Mouse (Mus musculus): ENCODE data around the gene Tsnax. TPM values are rescaled to one million over a fixed set of nuclear protein-coding genes. Genes with fewer than 3 reads are reported as not detected.

The Tsnax gene
- polyA plus RNA-seq, 1 experiment = 40.2 TPM

DNA sequence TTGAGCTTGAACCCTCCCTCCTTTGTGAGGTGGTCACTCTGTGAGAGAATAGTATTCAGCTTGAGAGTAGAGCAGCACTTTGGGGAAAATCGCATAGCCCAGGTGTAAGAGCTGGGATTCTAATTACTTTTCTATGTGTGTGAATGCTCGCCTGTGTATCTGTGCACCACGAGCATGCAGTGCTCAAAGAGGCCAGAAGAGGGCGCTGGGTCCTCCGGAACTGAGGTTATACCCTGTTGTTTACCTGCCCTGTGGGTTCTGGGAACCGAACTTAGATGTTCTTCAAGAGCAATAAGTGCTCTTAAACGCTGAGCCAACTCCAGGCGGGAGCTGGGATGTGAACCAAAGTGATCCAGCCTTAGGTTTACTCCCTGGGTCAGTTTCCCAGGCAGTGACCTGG, 32.0 kb upstream of the Tsnax start:
- no peak for TF ChIP-seq CTCF (IDR thresholded peaks at IDR 0.05; ENCODE audit: insufficient read depth, low read length)
- TF ChIP-seq POLR2A (IDR thresholded peaks at IDR 0.05; ENCODE audit: borderline replicate concordance, extremely low read depth, low read depth, low read length) = no peak
- Histone ChIP-seq H3K4me3 (replicated peaks; ENCODE audit: extremely low read depth, low read depth, low read length) (no peak overlapping the region), H3K4me1 (ENCODE audit: control insufficient read depth, insufficient read depth, low read length) (no peaks in the 10 kb centered on the region)
- no peak for DNase-seq
- 78% methylated on average over 8 of the region's 8 CpGs for WGBS

DNA sequence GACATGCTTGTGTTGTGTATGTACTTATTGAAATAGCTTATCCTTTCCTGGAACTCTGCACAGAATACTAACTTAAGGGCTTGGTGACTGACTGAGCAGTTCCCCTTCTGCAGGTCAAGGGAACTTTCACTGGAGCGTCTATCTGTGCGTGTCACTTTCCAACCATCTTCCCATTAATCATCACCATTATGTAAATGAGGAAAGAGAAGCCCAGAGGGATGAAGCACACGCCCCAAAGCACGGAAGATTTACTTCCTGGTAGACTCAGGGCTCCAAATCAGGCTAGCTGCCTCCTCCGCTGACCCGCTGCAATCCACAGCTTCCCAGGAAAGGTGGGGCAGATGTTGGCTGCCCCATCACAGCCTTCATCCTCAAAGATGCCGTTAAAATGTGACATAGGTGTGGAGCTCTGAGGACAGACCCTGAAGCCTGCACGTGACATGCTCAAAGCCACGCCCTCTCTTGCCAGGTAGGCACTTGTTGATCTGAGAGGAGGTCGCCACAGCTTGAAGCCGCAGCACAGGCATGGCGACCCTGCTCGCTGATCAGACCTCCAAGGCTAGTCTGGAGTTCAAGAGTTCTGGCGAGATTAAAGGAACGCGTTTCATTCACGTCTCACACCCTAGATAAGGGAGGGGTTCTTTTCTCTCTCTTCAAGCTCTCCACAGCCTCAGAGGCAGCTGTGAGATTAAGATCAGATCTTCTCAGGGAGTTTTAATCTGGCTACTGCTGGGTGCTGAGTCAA, 21.7 kb upstream of the Tsnax start:
- H3K4me1 ChIP-seq (ENCODE audit: control insufficient read depth, insufficient read depth, low read length) = no peaks in the 10 kb centered on the region
- no peak overlapping the region for H3K4me3 ChIP-seq (replicated peaks; ENCODE audit: extremely low read depth, low read depth, low read length)
- TF ChIP-seq CTCF (IDR thresholded peaks at IDR 0.05; ENCODE audit: insufficient read depth, low read length) (no peak), POLR2A (IDR thresholded peaks at IDR 0.05; ENCODE audit: borderline replicate concordance, extremely low read depth, low read depth, low read length) (no peak)
- DNase-seq = no peak
- WGBS = 11% methylated on average over 17 of the region's 17 CpGs

DNA sequence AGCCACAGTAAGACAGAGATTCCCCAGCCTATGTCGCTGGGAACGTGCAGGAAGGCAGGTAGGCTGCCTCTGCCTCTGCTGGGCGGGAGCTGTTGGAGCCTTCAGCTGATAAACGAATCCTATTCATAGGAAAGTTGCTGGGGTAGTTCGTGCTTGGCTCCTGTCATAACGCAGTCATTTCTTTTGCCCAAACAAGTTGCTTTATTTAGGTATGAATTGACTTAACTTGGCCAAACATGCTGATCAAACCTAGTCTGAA, 21.2 kb upstream of the Tsnax start:
- DNase-seq = no peak
- Histone ChIP-seq H3K4me3 (replicated peaks; ENCODE audit: extremely low read depth, low read depth, low read length) (no peak overlapping the region), H3K4me1 (ENCODE audit: control insufficient read depth, insufficient read depth, low read length) (no peaks in the 10 kb centered on the region)
- TF ChIP-seq POLR2A (IDR thresholded peaks at IDR 0.05; ENCODE audit: borderline replicate concordance, extremely low read depth, low read depth, low read length) = no peak
- TF ChIP-seq CTCF (IDR thresholded peaks at IDR 0.05; ENCODE audit: insufficient read depth, low read length) = no peak
- WGBS = 24% methylated on average over 6 of the region's 6 CpGs

DNA sequence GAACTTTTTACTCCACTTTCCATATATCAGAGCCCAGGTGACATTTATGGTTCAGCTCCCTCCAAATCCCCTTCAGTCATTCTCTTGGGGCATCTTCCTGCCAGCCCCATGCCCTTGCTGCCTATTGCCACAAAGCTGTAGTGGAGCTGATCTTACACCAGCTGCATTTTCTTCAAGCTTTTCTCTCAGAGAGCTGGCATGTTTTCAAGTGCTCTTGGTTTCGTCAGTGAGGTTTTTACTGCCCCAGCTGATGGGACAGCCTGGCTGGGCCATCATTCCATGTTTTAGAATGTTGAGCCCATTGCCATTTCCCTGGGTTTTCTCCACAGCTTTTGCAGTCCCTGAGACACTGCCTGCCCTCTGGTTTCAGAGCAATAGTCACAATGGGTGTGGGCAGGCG, 17.0 kb upstream of the Tsnax start:
- no peaks in the 10 kb centered on the region for H3K4me1 ChIP-seq (ENCODE audit: control insufficient read depth, insufficient read depth, low read length)
- no peak overlapping the region for H3K4me3 ChIP-seq (replicated peaks; ENCODE audit: extremely low read depth, low read depth, low read length)
- no peak for DNase-seq
- no peak for TF ChIP-seq POLR2A (IDR thresholded peaks at IDR 0.05; ENCODE audit: borderline replicate concordance, extremely low read depth, low read depth, low read length)
- no peak for TF ChIP-seq CTCF (IDR thresholded peaks at IDR 0.05; ENCODE audit: insufficient read depth, low read length)
- WGBS = 55% methylated on average over 2 of the region's 2 CpGs

DNA sequence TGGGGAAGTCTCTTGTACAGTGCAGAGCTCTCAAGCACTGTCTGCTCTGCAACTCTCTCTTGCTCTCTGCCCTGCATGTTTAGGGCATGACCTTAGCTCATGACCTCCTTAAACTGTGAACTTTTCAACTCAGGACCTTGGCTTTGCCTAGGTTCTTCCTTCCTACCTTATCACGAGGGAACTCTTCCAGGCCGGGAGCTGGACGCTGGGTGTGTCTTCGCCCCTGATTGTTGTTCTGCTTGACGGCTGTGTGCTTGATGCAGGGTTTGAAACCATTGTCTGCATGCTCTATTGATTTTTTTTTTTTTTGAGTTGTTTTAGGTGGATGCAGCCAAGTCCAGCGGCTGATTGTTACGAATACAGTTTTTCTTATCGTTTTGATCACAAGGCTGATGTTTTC, 11.3 kb downstream of the Tsnax start:
- no peaks in the 10 kb centered on the region for H3K4me1 ChIP-seq (ENCODE audit: control insufficient read depth, insufficient read depth, low read length)
- 60% methylated on average over 8 of the region's 8 CpGs for WGBS
- TF ChIP-seq POLR2A (IDR thresholded peaks at IDR 0.05; ENCODE audit: borderline replicate concordance, extremely low read depth, low read depth, low read length) = no peak
- no peak for TF ChIP-seq CTCF (IDR thresholded peaks at IDR 0.05; ENCODE audit: insufficient read depth, low read length)
- no peak overlapping the region for H3K4me3 ChIP-seq (replicated peaks; ENCODE audit: extremely low read depth, low read depth, low read length)
- no peak for DNase-seq

DNA sequence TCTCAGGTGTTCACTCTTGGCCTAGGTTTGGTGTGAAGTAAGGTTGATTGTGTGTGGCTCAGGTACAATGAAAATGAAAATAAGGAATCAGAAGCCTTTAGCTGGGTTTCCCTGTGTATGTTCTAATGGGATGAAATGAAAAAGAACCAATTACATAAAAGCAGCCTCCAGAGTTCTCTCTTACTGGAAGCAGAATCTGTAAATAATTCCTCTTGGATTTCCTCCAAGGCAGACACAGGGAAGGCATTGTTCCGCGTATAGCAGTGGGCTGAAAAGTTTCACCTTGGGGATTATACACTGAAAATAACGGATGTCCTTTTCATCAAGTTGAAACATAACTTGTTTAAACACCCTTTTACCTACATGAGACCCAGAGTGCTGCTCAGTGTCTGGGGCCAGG, 14.4 kb downstream of the Tsnax start:
- 43% methylated on average over 3 of the region's 3 CpGs for WGBS
- DNase-seq = no peak
- no peak overlapping the region for H3K4me3 ChIP-seq (replicated peaks; ENCODE audit: extremely low read depth, low read depth, low read length)
- no peaks in the 10 kb centered on the region for H3K4me1 ChIP-seq (ENCODE audit: control insufficient read depth, insufficient read depth, low read length)
- no peak for TF ChIP-seq POLR2A (IDR thresholded peaks at IDR 0.05; ENCODE audit: borderline replicate concordance, extremely low read depth, low read depth, low read length)
- no peak for TF ChIP-seq CTCF (IDR thresholded peaks at IDR 0.05; ENCODE audit: insufficient read depth, low read length)

DNA sequence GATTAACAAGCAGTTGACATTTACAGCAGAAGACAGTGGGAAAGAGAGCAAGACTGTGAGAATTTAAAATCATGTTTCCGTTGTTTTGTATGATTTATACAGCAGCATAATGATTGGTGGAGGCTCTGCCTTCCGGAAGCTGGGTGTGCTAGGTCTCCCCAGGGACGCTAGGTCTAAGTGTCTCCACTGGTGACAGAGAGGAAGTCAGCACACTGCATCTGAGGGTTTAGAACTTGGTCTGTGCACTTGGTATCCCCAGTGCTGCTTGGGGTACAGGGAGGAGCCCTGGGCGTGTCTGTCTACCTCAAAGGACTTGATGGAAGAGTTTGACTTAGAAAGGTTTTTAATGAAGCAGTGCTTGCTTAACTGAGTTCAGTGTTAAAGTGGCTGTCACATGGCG, 16.0 kb downstream of the Tsnax start:
- WGBS = 89% methylated on average over 5 of the region's 5 CpGs
- TF ChIP-seq CTCF (IDR thresholded peaks at IDR 0.05; ENCODE audit: insufficient read depth, low read length) (no peak), POLR2A (IDR thresholded peaks at IDR 0.05; ENCODE audit: borderline replicate concordance, extremely low read depth, low read depth, low read length) (no peak)
- DNase-seq = no peak
- H3K4me1 ChIP-seq (ENCODE audit: control insufficient read depth, insufficient read depth, low read length) = no peaks in the 10 kb centered on the region
- H3K4me3 ChIP-seq (replicated peaks; ENCODE audit: extremely low read depth, low read depth, low read length) = no peak overlapping the region

DNA sequence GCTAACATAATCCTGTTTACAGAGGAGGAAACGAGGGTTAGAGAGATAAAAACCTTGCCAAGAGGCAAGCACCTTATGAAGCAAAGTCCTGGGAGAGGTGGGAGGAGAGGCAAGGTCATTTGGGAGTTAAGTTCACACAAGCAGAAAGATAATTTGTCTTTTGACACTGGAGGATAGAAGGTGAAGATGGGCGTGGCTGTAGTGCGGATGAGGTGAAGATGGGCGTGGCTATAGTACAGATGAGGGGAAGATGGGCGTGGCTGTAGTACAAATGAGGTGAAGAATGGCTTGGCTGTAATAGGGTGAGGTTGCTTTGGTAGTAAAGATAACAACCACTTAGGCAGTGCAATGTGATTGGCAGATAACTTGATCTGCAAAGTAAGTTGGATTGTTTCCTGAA, 18.5 kb downstream of the Tsnax start:
- H3K4me1 ChIP-seq (ENCODE audit: control insufficient read depth, insufficient read depth, low read length) = no peaks in the 10 kb centered on the region
- WGBS = 54% methylated on average over 5 of the region's 5 CpGs

DNA sequence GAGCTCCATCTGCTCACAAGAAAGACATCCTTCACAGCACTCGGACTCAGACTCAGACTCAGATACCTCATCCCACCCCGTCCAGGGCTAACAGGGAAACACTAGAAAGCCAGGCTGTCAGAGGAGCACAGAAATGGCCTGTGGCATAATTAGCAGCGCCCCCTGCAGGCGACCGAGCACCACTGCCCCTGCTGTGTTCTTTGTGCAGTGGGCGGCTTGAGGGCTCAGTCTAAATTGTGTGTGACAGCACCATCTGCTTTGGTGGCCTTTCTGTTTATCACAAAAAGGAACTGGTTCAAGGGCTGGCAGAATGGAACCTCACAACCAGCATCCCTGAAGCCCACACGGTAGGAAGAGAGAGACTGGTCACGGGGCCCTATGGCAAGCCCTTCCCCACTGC, 21.9 kb downstream of the Tsnax start:
- Histone ChIP-seq H3K4me1 (ENCODE audit: control insufficient read depth, insufficient read depth, low read length) (no peaks in the 10 kb centered on the region), H3K4me3 (replicated peaks; ENCODE audit: extremely low read depth, low read depth, low read length) (no peak overlapping the region)
- DNase-seq = peak; percentile 56
- WGBS = 39% methylated on average over 8 of the region's 8 CpGs
- TF ChIP-seq POLR2A (IDR thresholded peaks at IDR 0.05; ENCODE audit: borderline replicate concordance, extremely low read depth, low read depth, low read length) (no peak), CTCF (IDR thresholded peaks at IDR 0.05; ENCODE audit: insufficient read depth, low read length) (peak; percentile 63)

More for the DNA sequence above, 18.5 kb downstream of the Tsnax start:
- no peak for DNase-seq
- H3K4me3 ChIP-seq (replicated peaks; ENCODE audit: extremely low read depth, low read depth, low read length) = no peak overlapping the region
- no peak for TF ChIP-seq CTCF (IDR thresholded peaks at IDR 0.05; ENCODE audit: insufficient read depth, low read length)
- no peak for TF ChIP-seq POLR2A (IDR thresholded peaks at IDR 0.05; ENCODE audit: borderline replicate concordance, extremely low read depth, low read depth, low read length)

DNA sequence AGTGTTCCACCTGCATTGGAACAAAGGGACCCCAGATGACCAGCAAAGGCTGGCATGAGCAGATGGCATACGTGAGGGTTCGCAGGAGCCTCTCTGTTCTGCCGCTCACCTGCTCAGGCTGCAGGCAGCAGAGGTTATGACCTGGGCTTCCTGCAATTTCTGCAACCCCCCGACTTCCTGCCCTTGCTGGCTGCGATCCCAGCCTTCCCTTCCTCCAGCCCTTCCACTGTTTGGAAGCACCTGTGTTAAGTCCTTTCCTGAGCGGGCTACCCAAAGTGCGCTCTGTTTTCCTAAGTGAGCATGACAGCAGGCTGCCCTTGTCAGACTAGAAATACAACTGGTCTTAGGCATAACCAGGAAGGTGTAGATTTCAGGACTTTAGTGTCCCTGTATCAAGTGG, 24.3 kb downstream of the Tsnax start:
- Histone ChIP-seq H3K4me1 (ENCODE audit: control insufficient read depth, insufficient read depth, low read length) (no peaks in the 10 kb centered on the region), H3K4me3 (replicated peaks; ENCODE audit: extremely low read depth, low read depth, low read length) (no peak overlapping the region)
- no peak for TF ChIP-seq CTCF (IDR thresholded peaks at IDR 0.05; ENCODE audit: insufficient read depth, low read length)
- no peak for TF ChIP-seq POLR2A (IDR thresholded peaks at IDR 0.05; ENCODE audit: borderline replicate concordance, extremely low read depth, low read depth, low read length)
- no peak for DNase-seq
- 55% methylated on average over 7 of the region's 7 CpGs for WGBS

Measured in lung, adult 2 months (tissue).